Comparison of ENCODE assay signal across 31 mouse cellular contexts in genomic region chr13:17296460-17296859, GRCm38 (mm10).
DNase-seq lines count a peak whose midpoint lies in the region; ATAC-seq and TF ChIP-seq lines count a peak whose summit lies in the region.
"Had no signal": no experiment of that assay in that cellular context is flagged by ENCODE, and none has a peak within 500 bp of the region (broad histone marks: within the 10 kb centered on the region; RNA-seq: fewer than 3 reads in every experiment).

No protein-coding gene starts in this region.

- no peak overlapping the region for H3K27ac ChIP-seq in hindbrain, embryonic 14.5 days
- H3K27ac ChIP-seq in hindbrain, embryonic 10.5 days: no peak overlapping the region
- no peak overlapping the region for H3K27ac ChIP-seq in lung, embryonic 16.5 days (ENCODE audit: low read length)
- no peak overlapping the region for H3K27ac ChIP-seq in limb, embryonic 14.5 days (replicated peaks; ENCODE audit: low read depth, low read length)
- H3K27ac ChIP-seq: embryonic facial prominence, embryonic 12.5 days; heart, embryonic 10.5 days; heart, embryonic 15.5 days; kidney, postnatal 0 days; midbrain, embryonic 15.5 days had no signal

- POLR2A ChIA-PET in Patski (lab: Charles Lee): no interaction called here

- H3K9me3 ChIP-seq in hindbrain, embryonic 14.5 days (ENCODE audit: control insufficient read depth, low read length): no peaks in the 10 kb centered on the region
- H3K9me3 ChIP-seq in hindbrain, embryonic 10.5 days: no peaks in the 10 kb centered on the region
- H3K9me3 ChIP-seq in lung, embryonic 16.5 days (ENCODE audit: control insufficient read depth, low read length): no peaks in the 10 kb centered on the region
- no peaks in the 10 kb centered on the region for H3K9me3 ChIP-seq in limb, embryonic 14.5 days (ENCODE audit: control insufficient read depth, low read length)
- H3K9me3 ChIP-seq: embryonic facial prominence, embryonic 12.5 days; heart, embryonic 10.5 days; heart, embryonic 15.5 days; megakaryocyte, embryonic 14.5 days; midbrain, embryonic 15.5 days had no signal

- in situ Hi-C loops in Patski (cut with MboI; ENCODE audit: low pct_unique_long_range_greater_than_20kb): no loop called here

- TF ChIP-seq POLR2A in limb, embryonic 14.5 days (IDR thresholded peaks at IDR 0.05; ENCODE audit: borderline replicate concordance, extremely low read depth, insufficient read depth, insufficient read length): no peak

- CTCF ChIA-PET in Patski (lab: Charles Lee): interaction anchor here (2.2 kb wide), 1 partner anchor 11 kb away, joined by 5 read pairs; no protein-coding TSS in a partner anchor

- no peak overlapping the region for H3K4me3 ChIP-seq in hindbrain, embryonic 14.5 days (replicated peaks; ENCODE audit: low read length)
- H3K4me3 ChIP-seq in hindbrain, embryonic 10.5 days: no peak overlapping the region
- no peak overlapping the region for H3K4me3 ChIP-seq in lung, embryonic 16.5 days (ENCODE audit: low read length)
- H3K4me3 ChIP-seq in limb, embryonic 14.5 days (replicated peaks; ENCODE audit: low read length): no peak overlapping the region
- H3K4me3 ChIP-seq: embryonic facial prominence, embryonic 12.5 days; erythroblast, embryonic 14.5 days; heart, embryonic 10.5 days; heart, embryonic 15.5 days; megakaryocyte, embryonic 14.5 days; midbrain, embryonic 15.5 days had no signal

- TF ChIP-seq CTCF in Patski (IDR thresholded peaks at IDR 0.05): no peak

- 37% methylated on average over 3 of the region's 3 CpGs for WGBS in hindbrain, embryonic 14.5 days
- WGBS in hindbrain, embryonic 10.5 days: 76% methylated on average over 3 of the region's 3 CpGs
- WGBS in lung, embryonic 16.5 days: 28% methylated on average over 3 of the region's 3 CpGs
- WGBS in limb, embryonic 14.5 days: 23% methylated on average over 3 of the region's 3 CpGs

- H3K4me1 ChIP-seq in hindbrain, embryonic 14.5 days (replicated peaks; ENCODE audit: control insufficient read depth, insufficient read depth, low read length): no peaks in the 10 kb centered on the region
- H3K4me1 ChIP-seq in hindbrain, embryonic 10.5 days (replicated peaks): peaks cover 5% of the 10 kb centered on the region; the same call in 1 of the 2 replicates
- H3K4me1 ChIP-seq in lung, embryonic 16.5 days (replicated peaks; ENCODE audit: control insufficient read depth, insufficient read depth, low read length): peaks cover 3% of the 10 kb centered on the region; the same call in 1 of the 2 replicates
- peaks cover 17% of the 10 kb centered on the region for H3K4me1 ChIP-seq in limb, embryonic 14.5 days (ENCODE audit: control insufficient read depth, insufficient read depth, low read length)
- H3K4me1 ChIP-seq: megakaryocyte, embryonic 14.5 days; midbrain, embryonic 15.5 days had no signal

- H3K4me2 ChIP-seq in hindbrain, embryonic 14.5 days (replicated peaks): no peak overlapping the region
- H3K4me2 ChIP-seq in lung, embryonic 16.5 days (ENCODE audit: low read depth, low read length): no peak overlapping the region
- no peak overlapping the region for H3K4me2 ChIP-seq in limb, embryonic 14.5 days (replicated peaks; ENCODE audit: low read depth, low read length, severe bottlenecking)
- H3K4me2 ChIP-seq: embryonic facial prominence, embryonic 12.5 days; heart, embryonic 15.5 days; liver, embryonic 11.5 days; midbrain, embryonic 15.5 days had no signal

- no peak overlapping the region for H3K9ac ChIP-seq in hindbrain, embryonic 14.5 days
- no peak overlapping the region for H3K9ac ChIP-seq in lung, embryonic 16.5 days (ENCODE audit: low read length)
- no peak overlapping the region for H3K9ac ChIP-seq in limb, embryonic 14.5 days (ENCODE audit: low read depth, low read length, severe bottlenecking)
- H3K9ac ChIP-seq: embryonic facial prominence, embryonic 12.5 days; heart, embryonic 15.5 days; midbrain, embryonic 15.5 days had no signal

- DNase-seq in hindbrain, embryonic 14.5 days (ENCODE audit: low spot score): peak; percentile 49
- DNase-seq in hindbrain, embryonic 10.5 days (ENCODE audit: low spot score): no peak
- DNase-seq in lung, postnatal 4 days: no peak
- DNase-seq in Patski (ENCODE audit: low read depth, low spot score): peak; percentile 30
- peak; percentile 89 for DNase-seq in limb, embryonic 14.5 days (ENCODE audit: low spot score)
- DNase-seq: adrenal gland, adult 8-10 months; B cell, adult 2 months; cerebellum, adult 11 months; cerebellum, adult 9-10 months; cerebellum, postnatal 36 days; gastrocnemius, postnatal 25 days; heart, adult 11 months; kidney, adult 8-10 months; kidney, postnatal 4 days; left cerebral cortex, postnatal 4 days; lung, postnatal 14 days; right cerebral cortex, adult 18-20 months; spleen, adult 18-20 months; thymus, postnatal 14 days had no signal

- no peak for ATAC-seq in hindbrain, embryonic 14.5 days (ENCODE audit: low FRiP score)
- ATAC-seq in lung, embryonic 16.5 days (ENCODE audit: low read depth): peak; percentile 66
- no peak for ATAC-seq in Patski
- peak; percentile 42; the same call in 1 of the 2 replicates for ATAC-seq in limb, embryonic 14.5 days (ENCODE audit: low FRiP score, low read depth)
- no peak for ATAC-seq in inflammation-experienced regulatory T-cells, adult 6 months
- ATAC-seq: hindbrain, embryonic 16.5 days; intestine, embryonic 16.5 days; midbrain, embryonic 15.5 days had no signal

- H3K36me3 ChIP-seq in hindbrain, embryonic 14.5 days (replicated peaks; ENCODE audit: control insufficient read depth, insufficient read depth): no peaks in the 10 kb centered on the region
- H3K36me3 ChIP-seq in hindbrain, embryonic 10.5 days: no peaks in the 10 kb centered on the region
- H3K36me3 ChIP-seq in lung, embryonic 16.5 days (ENCODE audit: control insufficient read depth, insufficient read depth, low read length): no peaks in the 10 kb centered on the region
- no peaks in the 10 kb centered on the region for H3K36me3 ChIP-seq in limb, embryonic 14.5 days (ENCODE audit: control insufficient read depth, insufficient read depth, low read length)
- H3K36me3 ChIP-seq: embryonic facial prominence, embryonic 12.5 days; heart, embryonic 10.5 days; heart, embryonic 15.5 days; midbrain, embryonic 15.5 days had no signal

- no peaks in the 10 kb centered on the region for H3K27me3 ChIP-seq in hindbrain, embryonic 14.5 days (ENCODE audit: control insufficient read depth, insufficient read depth, low read length)
- no peaks in the 10 kb centered on the region for H3K27me3 ChIP-seq in hindbrain, embryonic 10.5 days (ENCODE audit: insufficient read depth, poor library complexity, severe bottlenecking)
- H3K27me3 ChIP-seq in lung, embryonic 16.5 days (ENCODE audit: control insufficient read depth, insufficient read depth, low read depth, low read length): no peaks in the 10 kb centered on the region
- H3K27me3 ChIP-seq in Patski: no peaks in the 10 kb centered on the region
- H3K27me3 ChIP-seq in limb, embryonic 14.5 days (ENCODE audit: control insufficient read depth, insufficient read depth, low read length): no peaks in the 10 kb centered on the region
- H3K27me3 ChIP-seq: embryonic facial prominence, embryonic 12.5 days; heart, embryonic 15.5 days; megakaryocyte, embryonic 14.5 days; midbrain, embryonic 15.5 days had no signal

Comparison
In these comparisons a context has a peak if more than half of its experiments do, and no peak if none do; other contexts are left out.
1. DNase-seq: peak in hindbrain, embryonic 14.5 days (single experiment), Patski (single experiment) and limb, embryonic 14.5 days (single experiment); none in hindbrain, embryonic 10.5 days (single experiment) and lung, postnatal 4 days (0 of 2).
2. ATAC-seq: peak in lung, embryonic 16.5 days (single experiment) and limb, embryonic 14.5 days (single experiment); none in hindbrain, embryonic 14.5 days (single experiment), Patski (single experiment) and inflammation-experienced regulatory T-cells, adult 6 months (single experiment).